Mouse (Mus musculus) testis, adult 2 months (tissue): ENCODE results near the gene C1qc.

Experiments used
- CTCF ChIP-seq: fragments of 200-500 bp; IDR thresholded peaks from 2 replicates; pipeline ENCODE4 v1.5.1; 2012; ENCODE audit warnings: low read depth, mild to moderate bottlenecking, inconsistent platforms, low read length, moderate library complexity; ENCODE audit not compliant: control insufficient read depth, insufficient read depth, insufficient replicate concordance
- POLR2A ChIP-seq: fragments of 200-500 bp; IDR thresholded peaks from 2 replicates; pipeline ENCODE4 v1.6.1; 2012; ENCODE audit warnings: low read depth, mild to moderate bottlenecking, inconsistent platforms, low read length, moderate library complexity; ENCODE audit not compliant: control insufficient read depth

DNA sequence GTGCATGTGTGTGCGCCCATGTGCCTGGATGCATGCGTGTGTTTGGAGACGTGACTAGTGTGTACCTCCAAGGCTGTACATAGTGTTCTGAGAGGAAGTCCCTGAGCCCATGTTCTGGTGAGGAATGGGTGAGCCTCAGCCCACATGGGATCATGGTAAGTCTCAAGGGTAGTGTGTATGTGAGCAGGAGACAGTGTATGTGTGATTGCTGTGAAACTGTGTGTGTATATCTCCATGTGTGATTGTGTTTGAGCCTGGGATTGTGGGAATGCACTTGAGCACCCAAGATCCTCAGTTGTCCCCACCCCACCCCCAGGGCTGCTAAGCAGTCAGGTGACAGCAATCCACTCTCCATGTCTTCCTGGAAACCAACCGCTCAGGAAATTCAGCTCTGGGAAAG lies 2.0 kb upstream of the C1qc start:
- no peak for TF ChIP-seq CTCF
- TF ChIP-seq POLR2A = no peak
